In genomic region chr14:47745086-47745485, GRCm38 (mm10) we compare ENCODE assay signal across 27 mouse cellular contexts.
DNase-seq lines count a peak whose midpoint lies in the region; ATAC-seq lines count a peak whose summit lies in the region.
"Had no signal": no experiment of that assay in that cellular context is flagged by ENCODE, and none has a peak within 500 bp of the region (broad histone marks: within the 10 kb centered on the region; RNA-seq: fewer than 3 reads in every experiment).

No protein-coding gene starts in this region.

- H3K4me1 ChIP-seq in limb, embryonic 12.5 days (replicated peaks) = peaks cover 20% of the 10 kb centered on the region
- peaks cover 7% of the 10 kb centered on the region for H3K4me1 ChIP-seq in limb, embryonic 10.5 days
- H3K4me1 ChIP-seq in embryonic facial prominence, embryonic 14.5 days (ENCODE audit: control insufficient read depth, insufficient read depth, low read length) = peaks cover 3% of the 10 kb centered on the region; the same call in 1 of the 2 replicates
- H3K4me1 ChIP-seq in limb, embryonic 15.5 days = peaks cover 29% of the 10 kb centered on the region
- H3K4me1 ChIP-seq: forebrain, embryonic 15.5 days; midbrain, embryonic 10.5 days had no signal

- H3K27ac ChIP-seq in limb, embryonic 12.5 days = peak overlapping the region; percentile 59; the same call in 1 of the 2 replicates
- H3K27ac ChIP-seq in limb, embryonic 10.5 days = no peak overlapping the region
- no peak overlapping the region for H3K27ac ChIP-seq in embryonic facial prominence, embryonic 14.5 days (replicated peaks; ENCODE audit: low read depth, low read length)
- H3K27ac ChIP-seq in limb, embryonic 15.5 days = peak overlapping the region; percentile 50; the same call in 1 of the 2 replicates
- H3K27ac ChIP-seq: forebrain, embryonic 15.5 days; heart, embryonic 13.5 days; hindbrain, embryonic 14.5 days; left cerebral cortex, adult 2 months; lung, embryonic 15.5 days; midbrain, embryonic 10.5 days had no signal

- no peak for DNase-seq in cerebellum, postnatal 10 days
- no peak for DNase-seq in limb, embryonic 10.5 days (ENCODE audit: low spot score)
- peak; percentile 52 for DNase-seq in embryonic facial prominence, embryonic 14.5 days (ENCODE audit: low spot score)
- DNase-seq in urinary bladder, postnatal 25 days (ENCODE audit: low spot score) = no peak
- DNase-seq in adrenal gland, adult 18-20 months (ENCODE audit: low spot score in 2 of 2) = no peak
- DNase-seq: adrenal gland, postnatal 14 days; cerebellum, adult 11-12 months; cerebellum, adult 9-11 months; heart, postnatal 10 days; kidney, adult 9 months; kidney, postnatal 10 days; right cerebral cortex, adult 18-20 months; spleen, adult 18-20 months; thymus, adult 18-20 months; thymus, postnatal 25 days had no signal

- H3K4me2 ChIP-seq in limb, embryonic 12.5 days = no peak overlapping the region
- H3K4me2 ChIP-seq in embryonic facial prominence, embryonic 14.5 days (ENCODE audit: low read depth, low read length) = no peak overlapping the region
- H3K4me2 ChIP-seq in limb, embryonic 15.5 days = no peak overlapping the region
- H3K4me2 ChIP-seq: forebrain, embryonic 15.5 days; heart, embryonic 13.5 days; hindbrain, embryonic 14.5 days; liver, embryonic 11.5 days; lung, embryonic 15.5 days had no signal

- no peaks in the 10 kb centered on the region for H3K9me3 ChIP-seq in limb, embryonic 12.5 days
- H3K9me3 ChIP-seq in limb, embryonic 10.5 days (replicated peaks) = no peaks in the 10 kb centered on the region
- no peaks in the 10 kb centered on the region for H3K9me3 ChIP-seq in embryonic facial prominence, embryonic 14.5 days (ENCODE audit: control insufficient read depth, low read length)
- H3K9me3 ChIP-seq in limb, embryonic 15.5 days = no peaks in the 10 kb centered on the region
- H3K9me3 ChIP-seq: forebrain, embryonic 15.5 days; heart, embryonic 13.5 days; lung, embryonic 15.5 days; midbrain, embryonic 10.5 days had no signal

- peaks cover 11% of the 10 kb centered on the region for H3K36me3 ChIP-seq in limb, embryonic 12.5 days
- H3K36me3 ChIP-seq in limb, embryonic 10.5 days = peaks cover 14% of the 10 kb centered on the region; the same call in 1 of the 2 replicates
- peaks cover 5% of the 10 kb centered on the region; the same call in 1 of the 2 replicates for H3K36me3 ChIP-seq in embryonic facial prominence, embryonic 14.5 days (ENCODE audit: control insufficient read depth, insufficient read depth, low read length)
- H3K36me3 ChIP-seq in limb, embryonic 15.5 days = no peaks in the 10 kb centered on the region
- H3K36me3 ChIP-seq: forebrain, embryonic 15.5 days had no signal

- WGBS in limb, embryonic 12.5 days = 69% methylated on average over 4 of the region's 4 CpGs
- 86% methylated on average over 4 of the region's 4 CpGs for WGBS in limb, embryonic 10.5 days
- 44% methylated on average over 4 of the region's 4 CpGs for WGBS in embryonic facial prominence, embryonic 14.5 days
- 50% methylated on average over 4 of the region's 4 CpGs for WGBS in limb, embryonic 15.5 days

- H3K27me3 ChIP-seq in limb, embryonic 12.5 days = no peaks in the 10 kb centered on the region
- no peaks in the 10 kb centered on the region for H3K27me3 ChIP-seq in limb, embryonic 10.5 days (ENCODE audit: low read depth, poor library complexity, severe bottlenecking)
- H3K27me3 ChIP-seq in embryonic facial prominence, embryonic 14.5 days (replicated peaks; ENCODE audit: control insufficient read depth, insufficient read depth, low read length) = no peaks in the 10 kb centered on the region
- no peaks in the 10 kb centered on the region for H3K27me3 ChIP-seq in limb, embryonic 15.5 days
- H3K27me3 ChIP-seq: CH12.LX; forebrain, embryonic 15.5 days; heart, embryonic 13.5 days; lung, embryonic 15.5 days had no signal

- ATAC-seq in cerebellum, adult (ENCODE audit: insufficient number of reproducible peaks, low FRiP score, low TSS enrichment) = 0 out of 2 replicates have a peak, but pooled peaks have one; percentile 11
- no peak for ATAC-seq in limb, embryonic 12.5 days (ENCODE audit: insufficient number of reproducible peaks, insufficient read depth, low FRiP score, low TSS enrichment, low read depth)
- peak; percentile 32; the same call in 1 of the 2 replicates for ATAC-seq in embryonic facial prominence, embryonic 14.5 days (ENCODE audit: low read depth)
- peak; percentile 31; the same call in 1 of the 2 replicates for ATAC-seq in limb, embryonic 15.5 days (ENCODE audit: insufficient number of reproducible peaks, low FRiP score, low TSS enrichment, low read depth)
- ATAC-seq: forebrain, embryonic 15.5 days; intestine, postnatal 0 days had no signal

- no peak overlapping the region for H3K9ac ChIP-seq in limb, embryonic 12.5 days (replicated peaks)
- no peak overlapping the region for H3K9ac ChIP-seq in embryonic facial prominence, embryonic 14.5 days (ENCODE audit: low read depth, low read length)
- no peak overlapping the region for H3K9ac ChIP-seq in limb, embryonic 15.5 days
- H3K9ac ChIP-seq: forebrain, embryonic 15.5 days; heart, embryonic 13.5 days; hindbrain, embryonic 14.5 days; lung, embryonic 15.5 days had no signal

- H3K4me3 ChIP-seq in limb, embryonic 12.5 days (replicated peaks) = no peak overlapping the region
- H3K4me3 ChIP-seq in limb, embryonic 10.5 days = no peak overlapping the region
- no peak overlapping the region for H3K4me3 ChIP-seq in embryonic facial prominence, embryonic 14.5 days (ENCODE audit: low read depth, low read length)
- H3K4me3 ChIP-seq in limb, embryonic 15.5 days = no peak overlapping the region
- H3K4me3 ChIP-seq: forebrain, embryonic 15.5 days; heart, embryonic 13.5 days; left cerebral cortex, adult 2 months; lung, embryonic 15.5 days; midbrain, embryonic 10.5 days had no signal

Comparison
In these comparisons a context has a peak if more than half of its experiments do, and no peak if none do; other contexts are left out.
1. H3K27ac ChIP-seq: peak in limb, embryonic 12.5 days (single experiment) and limb, embryonic 15.5 days (single experiment); none in limb, embryonic 10.5 days (single experiment) and embryonic facial prominence, embryonic 14.5 days (single experiment).